Mouse (Mus musculus): ENCODE measurements at regions not wholly inside any gene's neighbourhood (a gene's known extent, or its start where the extent isn't known, plus 50 kb on each side); places are given as distances from the start of the nearest gene placed in this dataset.

DNA sequence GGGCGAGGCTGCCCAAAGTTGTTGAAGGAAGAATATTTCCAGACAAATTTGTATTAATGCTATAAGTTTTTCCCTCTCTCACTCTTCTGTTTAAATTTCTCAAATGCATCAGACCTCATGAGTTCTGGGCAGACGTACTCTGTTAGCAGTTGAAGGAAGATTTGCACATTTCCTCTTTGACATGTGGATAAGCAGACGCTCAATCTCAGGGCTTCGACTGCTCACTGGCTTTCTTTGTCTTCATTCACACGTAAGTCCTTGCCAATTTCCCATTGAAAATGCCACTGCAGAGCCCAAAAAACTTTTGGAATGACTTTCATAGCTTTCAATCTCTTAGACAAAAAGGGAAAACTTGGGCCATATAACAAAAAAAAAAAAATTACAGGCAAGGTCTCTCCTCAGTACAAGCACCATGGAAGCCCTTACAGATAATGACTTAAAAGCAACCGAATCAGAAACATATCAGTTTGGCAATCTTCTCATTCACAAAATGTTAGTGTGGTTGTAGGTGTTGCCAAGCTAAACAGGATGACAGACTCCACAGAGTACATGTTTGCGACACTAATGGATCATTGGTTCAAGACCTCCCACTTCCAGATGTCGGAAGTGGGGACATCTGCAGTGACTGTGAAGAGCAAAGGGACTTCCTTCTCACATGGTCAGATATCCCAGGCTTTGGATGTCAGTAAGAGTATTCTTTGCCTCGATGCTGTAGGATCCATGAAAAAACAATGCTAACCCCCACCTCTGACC lies 2910.5 kb upstream of the Gm7489 start:
- Histone ChIP-seq H3K27ac (replicated peaks in 1 of 2; ENCODE audit: control insufficient read depth in 1 of 2, insufficient read depth in 1 of 2, low read depth in 2 of 2, low read length in 2 of 2) (no peak overlapping the region), H3K27me3 (ENCODE audit: control insufficient read depth, insufficient read depth, low read length) (no peaks in the 10 kb centered on the region), H3K4me3 (ENCODE audit: control insufficient read depth in 1 of 2, insufficient read depth in 1 of 2, low read depth in 1 of 2, low read length in 2 of 2) (no peak overlapping the region), H3K9me3 (ENCODE audit: control insufficient read depth, low read length) (no peaks in the 10 kb centered on the region), H3K36me3 (ENCODE audit: control insufficient read depth, insufficient read depth, low read length) (no peaks in the 10 kb centered on the region), H3K4me2 (ENCODE audit: low read length) (no peak overlapping the region), H3K4me1 (ENCODE audit: control insufficient read depth in 2 of 2, insufficient read depth in 2 of 2, low read length in 2 of 2) (no peaks in the 10 kb centered on the region), H3K9ac (ENCODE audit: low read length) (no peak overlapping the region)
- ATAC-seq (ENCODE audit: insufficient number of reproducible peaks, insufficient read depth, low FRiP score, low read depth) = no peak
- 61% methylated on average over 9 of the region's 9 CpGs for WGBS

GRCm38 (mm10) chr15:50989457-50989856 lies 2895.2 kb upstream of the Gm7489 start:
- Histone ChIP-seq H3K4me3 (ENCODE audit: control insufficient read depth in 1 of 2, insufficient read depth in 1 of 2, low read depth in 1 of 2, low read length in 2 of 2) (no peak overlapping the region), H3K4me2 (ENCODE audit: low read length) (no peak overlapping the region), H3K27me3 (ENCODE audit: control insufficient read depth, insufficient read depth, low read length) (no peaks in the 10 kb centered on the region), H3K4me1 (ENCODE audit: control insufficient read depth in 2 of 2, insufficient read depth in 2 of 2, low read length in 2 of 2) (no peaks in the 10 kb centered on the region), H3K9me3 (ENCODE audit: control insufficient read depth, low read length) (no peaks in the 10 kb centered on the region), H3K9ac (ENCODE audit: low read length) (no peak overlapping the region), H3K36me3 (ENCODE audit: control insufficient read depth, insufficient read depth, low read length) (no peaks in the 10 kb centered on the region), H3K27ac (replicated peaks in 1 of 2; ENCODE audit: control insufficient read depth in 1 of 2, insufficient read depth in 1 of 2, low read depth in 2 of 2, low read length in 2 of 2) (no peak overlapping the region)
- 81% methylated on average over 4 of the region's 4 CpGs for WGBS
- no peak for ATAC-seq (ENCODE audit: insufficient number of reproducible peaks, insufficient read depth, low FRiP score, low read depth)

- no peak overlapping the region for H3K4me3 ChIP-seq (ENCODE audit: control insufficient read depth in 1 of 2, insufficient read depth in 1 of 2, low read depth in 1 of 2, low read length in 2 of 2)
- no peak overlapping the region for H3K9ac ChIP-seq (ENCODE audit: low read length)
- H3K27ac ChIP-seq (replicated peaks in 1 of 2; ENCODE audit: control insufficient read depth in 1 of 2, insufficient read depth in 1 of 2, low read depth in 2 of 2, low read length in 2 of 2) = no peak overlapping the region
- H3K36me3 ChIP-seq (ENCODE audit: control insufficient read depth, insufficient read depth, low read length) = no peaks in the 10 kb centered on the region
- H3K9me3 ChIP-seq (ENCODE audit: control insufficient read depth, low read length) = no peaks in the 10 kb centered on the region
- 39% methylated on average over 4 of the region's 4 CpGs for WGBS
- ATAC-seq (ENCODE audit: insufficient number of reproducible peaks, insufficient read depth, low FRiP score, low read depth) = no peak
- H3K4me1 ChIP-seq (ENCODE audit: control insufficient read depth in 2 of 2, insufficient read depth in 2 of 2, low read length in 2 of 2) = no peaks in the 10 kb centered on the region
- H3K27me3 ChIP-seq (ENCODE audit: control insufficient read depth, insufficient read depth, low read length) = no peaks in the 10 kb centered on the region
- no peak overlapping the region for H3K4me2 ChIP-seq (ENCODE audit: low read length)
Measured at GRCm38 (mm10) chr15:50991667-50992066, 2893.0 kb upstream of the Gm7489 start.

DNA sequence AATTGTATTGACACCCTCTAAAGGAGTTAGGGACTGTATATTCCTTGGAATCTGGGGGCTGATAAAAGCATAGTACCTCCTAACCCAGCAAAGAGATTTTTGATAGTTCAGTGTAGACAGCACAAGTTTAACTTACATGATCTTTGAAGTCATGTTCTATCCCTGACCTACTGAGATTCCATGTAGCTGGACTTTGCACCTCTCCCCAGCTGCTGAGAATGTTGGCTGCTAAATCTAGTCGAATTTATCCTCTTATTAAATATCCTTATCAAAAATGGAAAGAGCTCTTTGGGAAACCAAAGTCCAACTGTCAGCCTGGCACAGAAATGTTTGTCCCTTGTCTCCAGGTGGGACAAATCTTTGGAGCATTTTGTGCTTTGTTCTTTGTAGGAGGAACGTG lies 2892.5 kb upstream of the Gm7489 start:
- no peaks in the 10 kb centered on the region for H3K36me3 ChIP-seq (ENCODE audit: control insufficient read depth, insufficient read depth, low read length)
- H3K4me1 ChIP-seq (ENCODE audit: control insufficient read depth in 2 of 2, insufficient read depth in 2 of 2, low read length in 2 of 2) = no peaks in the 10 kb centered on the region; a peak in 1 of 4 replicates
- H3K4me3 ChIP-seq (ENCODE audit: control insufficient read depth in 1 of 2, insufficient read depth in 1 of 2, low read depth in 1 of 2, low read length in 2 of 2) = no peak overlapping the region
- H3K9ac ChIP-seq (ENCODE audit: low read length) = no peak overlapping the region
- ATAC-seq (ENCODE audit: insufficient number of reproducible peaks, insufficient read depth, low FRiP score, low read depth) = no peak
- 63% methylated on average over 2 of the region's 2 CpGs for WGBS
- H3K27me3 ChIP-seq (ENCODE audit: control insufficient read depth, insufficient read depth, low read length) = no peaks in the 10 kb centered on the region
- no peak overlapping the region for H3K4me2 ChIP-seq (ENCODE audit: low read length)
- H3K9me3 ChIP-seq (ENCODE audit: control insufficient read depth, low read length) = no peaks in the 10 kb centered on the region
- H3K27ac ChIP-seq (replicated peaks in 1 of 2; ENCODE audit: control insufficient read depth in 1 of 2, insufficient read depth in 1 of 2, low read depth in 2 of 2, low read length in 2 of 2) = no peak overlapping the region

GRCm38 (mm10) chr15:50993121-50993520 lies 2891.6 kb upstream of the Gm7489 start:
- ATAC-seq (ENCODE audit: insufficient number of reproducible peaks, insufficient read depth, low FRiP score, low read depth) = no peak
- Histone ChIP-seq H3K4me2 (ENCODE audit: low read length) (no peak overlapping the region), H3K27me3 (ENCODE audit: control insufficient read depth, insufficient read depth, low read length) (no peaks in the 10 kb centered on the region), H3K4me1 (ENCODE audit: control insufficient read depth in 2 of 2, insufficient read depth in 2 of 2, low read length in 2 of 2) (peaks cover 0 to 3% of the 10 kb centered on the region in 2 experiments; a peak in 1 of 4 replicates), H3K9ac (ENCODE audit: low read length) (no peak overlapping the region), H3K36me3 (ENCODE audit: control insufficient read depth, insufficient read depth, low read length) (no peaks in the 10 kb centered on the region), H3K9me3 (ENCODE audit: control insufficient read depth, low read length) (no peaks in the 10 kb centered on the region), H3K4me3 (ENCODE audit: control insufficient read depth in 1 of 2, insufficient read depth in 1 of 2, low read depth in 1 of 2, low read length in 2 of 2) (no peak overlapping the region), H3K27ac (replicated peaks in 1 of 2; ENCODE audit: control insufficient read depth in 1 of 2, insufficient read depth in 1 of 2, low read depth in 2 of 2, low read length in 2 of 2) (no peak overlapping the region)
- WGBS = 59% methylated on average over 5 of the region's 5 CpGs

- Histone ChIP-seq H3K36me3 (ENCODE audit: control insufficient read depth, insufficient read depth, low read length) (no peaks in the 10 kb centered on the region), H3K4me2 (ENCODE audit: low read length) (no peak overlapping the region), H3K27ac (replicated peaks in 1 of 2; ENCODE audit: control insufficient read depth in 1 of 2, insufficient read depth in 1 of 2, low read depth in 2 of 2, low read length in 2 of 2) (no peak overlapping the region), H3K4me1 (ENCODE audit: control insufficient read depth in 2 of 2, insufficient read depth in 2 of 2, low read length in 2 of 2) (peaks cover 0 to 3% of the 10 kb centered on the region in 2 experiments; a peak in 1 of 4 replicates), H3K9me3 (ENCODE audit: control insufficient read depth, low read length) (no peaks in the 10 kb centered on the region), H3K4me3 (ENCODE audit: control insufficient read depth in 1 of 2, insufficient read depth in 1 of 2, low read depth in 1 of 2, low read length in 2 of 2) (no peak overlapping the region), H3K9ac (ENCODE audit: low read length) (no peak overlapping the region), H3K27me3 (ENCODE audit: control insufficient read depth, insufficient read depth, low read length) (no peaks in the 10 kb centered on the region)
- 75% methylated on average over 3 of the region's 3 CpGs for WGBS
- ATAC-seq (ENCODE audit: insufficient number of reproducible peaks, insufficient read depth, low FRiP score, low read depth) = no peak
Measured at GRCm38 (mm10) chr15:50995688-50996087, 2889.0 kb upstream of the Gm7489 start.

DNA sequence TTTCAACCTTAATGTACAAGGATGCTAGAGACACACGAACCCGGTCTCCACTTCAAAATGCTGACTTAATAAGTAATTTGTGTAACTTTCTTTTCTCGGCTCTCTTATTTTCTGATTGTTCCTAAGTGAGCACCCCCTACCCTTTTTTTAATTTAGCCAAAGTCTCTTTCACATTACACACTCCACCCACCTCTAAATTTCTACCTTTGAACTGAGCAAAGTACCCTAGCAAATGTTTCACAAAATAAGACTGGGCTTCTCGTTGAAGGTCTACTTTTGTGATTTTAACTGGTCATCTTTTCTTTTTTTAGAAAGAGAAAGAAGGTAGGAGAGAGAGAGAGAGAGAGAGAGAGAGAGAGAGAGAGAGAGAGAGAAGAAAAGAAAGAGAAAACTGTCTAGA lies 2888.4 kb upstream of the Gm7489 start:
- Histone ChIP-seq H3K4me3 (ENCODE audit: control insufficient read depth in 1 of 2, insufficient read depth in 1 of 2, low read depth in 1 of 2, low read length in 2 of 2) (no peak overlapping the region), H3K4me1 (ENCODE audit: control insufficient read depth in 2 of 2, insufficient read depth in 2 of 2, low read length in 2 of 2) (peaks cover 0 to 3% of the 10 kb centered on the region in 2 experiments; a peak in 1 of 4 replicates), H3K27me3 (ENCODE audit: control insufficient read depth, insufficient read depth, low read length) (no peaks in the 10 kb centered on the region), H3K4me2 (ENCODE audit: low read length) (no peak overlapping the region), H3K36me3 (ENCODE audit: control insufficient read depth, insufficient read depth, low read length) (no peaks in the 10 kb centered on the region), H3K9me3 (ENCODE audit: control insufficient read depth, low read length) (no peaks in the 10 kb centered on the region), H3K9ac (ENCODE audit: low read length) (no peak overlapping the region), H3K27ac (replicated peaks in 1 of 2; ENCODE audit: control insufficient read depth in 1 of 2, insufficient read depth in 1 of 2, low read depth in 2 of 2, low read length in 2 of 2) (no peak overlapping the region)
- 80% methylated on average over 4 of the region's 4 CpGs for WGBS
- no peak for ATAC-seq (ENCODE audit: insufficient number of reproducible peaks, insufficient read depth, low FRiP score, low read depth)
